Mouse (Mus musculus): Measurements from ENCODE around the gene Gm7980. TPM values are rescaled to one million over a fixed set of nuclear protein-coding genes. Genes with fewer than 3 reads are reported as not detected.
"Not testable (repeated sequence)": the region's sequence is repeated elsewhere in the genome, so short reads cannot be mapped to it uniquely, and the experiment has no call there.

Gm7980 gene
- polyA plus RNA-seq (2014; fragmentation: Nextera tagmentation; extraction: Ambion mirVana) = not detected in 2 replicates

DNA sequence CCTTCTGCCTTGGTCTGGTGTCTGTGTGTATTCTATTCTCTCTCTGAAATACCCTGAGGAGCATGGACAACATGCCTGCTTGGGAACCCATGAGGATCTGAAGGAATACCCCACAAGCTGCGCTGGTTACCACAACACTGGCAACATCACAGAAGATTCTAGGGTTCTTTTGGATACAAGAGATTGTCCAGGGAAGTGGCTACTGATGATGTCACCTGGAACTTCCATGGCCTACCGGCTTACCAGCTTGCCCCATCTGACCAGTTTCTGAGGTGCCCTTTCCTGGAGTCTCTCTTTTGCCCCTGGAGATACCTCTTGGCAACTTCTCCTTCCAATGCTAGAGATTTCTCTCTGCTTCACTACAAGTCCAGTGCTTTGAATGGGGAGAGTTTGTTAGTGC lies at the start of gene Gm7980:
Gene Gm7980 (minus strand): TSS at position 101 of the 400 bp plus-strand sequence.
- not testable (repeated sequence) for H3K9me3 ChIP-seq (ENCODE audit: control insufficient read depth, low read length); ATAC-seq (ENCODE audit: low FRiP score, low TSS enrichment); H3K36me3 ChIP-seq (ENCODE audit: control insufficient read depth, insufficient read depth, low read length); H3K9ac ChIP-seq (replicated peaks; ENCODE audit: low read length); DNase-seq; H3K4me3 ChIP-seq (replicated peaks; ENCODE audit: low read depth, low read length); H3K27ac ChIP-seq (replicated peaks; ENCODE audit: low read depth, low read length); H3K4me2 ChIP-seq (ENCODE audit: low read length); H3K4me1 ChIP-seq (ENCODE audit: control insufficient read depth, insufficient read depth, low read length); H3K27me3 ChIP-seq (ENCODE audit: control insufficient read depth, insufficient read depth, low read length)
- no CpG with 5 or more reads among the region's 2 CpGs for WGBS

DNA sequence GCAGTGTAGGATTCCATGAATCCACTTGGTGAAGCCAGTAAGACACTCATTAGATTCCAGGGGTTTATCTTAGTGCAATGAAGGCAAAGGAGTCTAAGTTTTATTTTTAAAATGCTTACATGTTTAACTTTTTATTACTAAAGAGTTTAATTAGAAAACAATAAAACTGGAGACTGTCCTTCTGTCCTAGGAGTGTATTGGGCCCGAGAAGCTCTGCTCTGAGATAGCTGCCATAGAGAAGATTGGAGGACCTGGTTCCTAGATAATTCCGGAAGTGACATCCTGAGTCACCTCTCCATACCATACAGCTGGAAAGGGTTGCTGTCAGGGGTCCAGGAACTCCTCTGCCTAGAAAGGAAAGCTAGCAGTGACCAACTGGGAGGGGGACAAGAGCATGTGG lies 36.6 kb upstream of the Gm7980 start, which contains the start of gene 1700024B05Rik:
Gene 1700024B05Rik (plus strand): TSS at position 301 of the 400 bp plus-strand sequence.
- WGBS = 60% methylated on average over 1 of the region's 2 CpGs
- not testable (repeated sequence) for H3K27me3 ChIP-seq (ENCODE audit: control insufficient read depth, insufficient read depth, low read length)

DNA sequence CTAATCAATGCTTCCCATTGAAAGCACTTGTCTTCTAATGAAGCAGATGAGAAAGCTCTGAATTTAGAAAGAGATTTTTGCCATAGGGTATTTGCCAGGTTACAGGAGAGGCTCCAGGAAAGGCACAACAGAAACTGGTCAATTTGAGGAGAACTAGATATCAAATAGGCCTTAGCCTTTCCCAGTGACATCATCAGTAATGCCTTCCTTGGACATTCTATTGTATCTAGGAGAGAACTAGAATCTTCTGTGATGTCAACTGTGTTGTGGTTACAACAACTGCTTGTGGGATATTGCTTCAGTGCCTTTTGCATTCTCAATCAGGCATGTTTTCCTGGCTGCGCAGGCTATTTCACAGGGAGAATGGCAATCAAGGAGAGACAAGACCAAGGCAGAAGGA lies 17.6 kb upstream of the Gm7980 start, which contains the start of gene 1700049E17Rik1:
Gene 1700049E17Rik1 (plus strand): TSS at position 301 of the 400 bp plus-strand sequence.
- H3K4me3 ChIP-seq (replicated peaks; ENCODE audit: low read depth, low read length); H3K4me1 ChIP-seq (ENCODE audit: control insufficient read depth, insufficient read depth, low read length); H3K9ac ChIP-seq (replicated peaks; ENCODE audit: low read length); H3K9me3 ChIP-seq (ENCODE audit: control insufficient read depth, low read length); H3K4me2 ChIP-seq (ENCODE audit: low read length); H3K27ac ChIP-seq (replicated peaks; ENCODE audit: low read depth, low read length); ATAC-seq (ENCODE audit: low FRiP score, low TSS enrichment); DNase-seq; H3K27me3 ChIP-seq (ENCODE audit: control insufficient read depth, insufficient read depth, low read length); H3K36me3 ChIP-seq (ENCODE audit: control insufficient read depth, insufficient read depth, low read length): not testable (repeated sequence)
- no CpG with 5 or more reads among the region's 1 CpGs for WGBS

More for the DNA sequence above, 36.6 kb upstream of the Gm7980 start, which contains the start of gene 1700024B05Rik:
- not testable (repeated sequence) for H3K9me3 ChIP-seq (ENCODE audit: control insufficient read depth, low read length); DNase-seq; H3K27ac ChIP-seq (replicated peaks; ENCODE audit: low read depth, low read length); H3K4me3 ChIP-seq (replicated peaks; ENCODE audit: low read depth, low read length); H3K4me1 ChIP-seq (ENCODE audit: control insufficient read depth, insufficient read depth, low read length); H3K9ac ChIP-seq (replicated peaks; ENCODE audit: low read length); H3K36me3 ChIP-seq (ENCODE audit: control insufficient read depth, insufficient read depth, low read length); H3K4me2 ChIP-seq (ENCODE audit: low read length); ATAC-seq (ENCODE audit: low FRiP score, low TSS enrichment)

Other genes with a start within 250 kb of the Gm7980 start
- gene Gm8068, start 205.4 kb downstream of the Gm7980 start, polyA plus RNA-seq (2014; fragmentation: Nextera tagmentation; extraction: Ambion mirVana) = not detected in 2 replicates
- gene Gm7929, start 156.7 kb downstream of the Gm7980 start, polyA plus RNA-seq (2014; fragmentation: Nextera tagmentation; extraction: Ambion mirVana) = not detected in 2 replicates
- not detected in 2 replicates for gene Gm47189, start 134.8 kb downstream of the Gm7980 start, polyA plus RNA-seq (2014; fragmentation: Nextera tagmentation; extraction: Ambion mirVana)
- gene 1700049E17Rik1, start 17.7 kb upstream of the Gm7980 start, polyA plus RNA-seq (2014; fragmentation: Nextera tagmentation; extraction: Ambion mirVana) = not detected in 2 replicates
- not detected in 2 replicates for gene 1700024B05Rik, start 36.7 kb upstream of the Gm7980 start, polyA plus RNA-seq (2014; fragmentation: Nextera tagmentation; extraction: Ambion mirVana)
- gene Gm6401, start 60.6 kb upstream of the Gm7980 start, polyA plus RNA-seq (2014; fragmentation: Nextera tagmentation; extraction: Ambion mirVana) = not detected in 2 replicates
- not detected in 2 replicates for gene Gm3543, start 76.0 kb upstream of the Gm7980 start, polyA plus RNA-seq (2014; fragmentation: Nextera tagmentation; extraction: Ambion mirVana)
- gene Gm7951, start 210.1 kb upstream of the Gm7980 start, polyA plus RNA-seq (2014; fragmentation: Nextera tagmentation; extraction: Ambion mirVana) = not detected in 2 replicates